8 mouse cellular contexts compared by ENCODE assay signal in genomic region chr1:136135046-136135445, GRCm38 (mm10). TPM values are rescaled to one million over a fixed set of nuclear protein-coding genes. Genes with fewer than 3 reads are reported as not detected.
DNase-seq lines count a peak whose midpoint lies in the region; ATAC-seq and TF ChIP-seq lines count a peak whose summit lies in the region.

No protein-coding gene starts in this region.

- no peak for DNase-seq in layer of hippocampus, adult 2 months (ENCODE audit: low spot score in 2 of 2)
- DNase-seq in layer of hippocampus, adult 8-10 months (ENCODE audit: low spot score in 2 of 2): no peak
- DNase-seq in embryonic facial prominence, embryonic 10.5 days (ENCODE audit: low spot score): no peak
- DNase-seq in liver, embryonic 11.5 days (ENCODE audit: low spot score): peak; percentile 66
- peak; percentile 91 to 93 for DNase-seq in natural killer cell, adult 2 months (ENCODE audit: low spot score in 2 of 2)
- DNase-seq in embryo, embryonic 11 days: no peak
- no peak for DNase-seq in retina, postnatal 1 day
- no peak for DNase-seq in cerebellum, postnatal 4 days (ENCODE audit: low spot score in 2 of 2)

- H3K4me3 ChIP-seq in layer of hippocampus, adult 2 months: no peak overlapping the region
- H3K4me3 ChIP-seq in embryonic facial prominence, embryonic 10.5 days: no peak overlapping the region
- H3K4me3 ChIP-seq in liver, embryonic 11.5 days (ENCODE audit: low read depth, low read length): no peak overlapping the region

- H3K4me2 ChIP-seq in liver, embryonic 11.5 days: peak overlapping the region; percentile 96

- 50% methylated on average over 1 of the region's 1 CpGs for WGBS in embryonic facial prominence, embryonic 10.5 days
- 16% methylated on average over 1 of the region's 1 CpGs for WGBS in liver, embryonic 11.5 days

- H3K27me3 ChIP-seq in embryonic facial prominence, embryonic 10.5 days (replicated peaks; ENCODE audit: low read depth, poor library complexity, severe bottlenecking): peaks cover 39% of the 10 kb centered on the region
- H3K27me3 ChIP-seq in liver, embryonic 11.5 days (replicated peaks; ENCODE audit: control insufficient read depth, insufficient read depth, low read length): no peaks in the 10 kb centered on the region

- ATAC-seq in liver, embryonic 11.5 days (replicated peaks; ENCODE audit: low FRiP score): peak; percentile 80

- TF ChIP-seq CTCF in layer of hippocampus, adult 2 months (conservative IDR thresholded peaks at IDR 0.05): no peak

- H3K9ac ChIP-seq in liver, embryonic 11.5 days (ENCODE audit: low read depth, low read length): peak overlapping the region; percentile 51

- H3K36me3 ChIP-seq in embryonic facial prominence, embryonic 10.5 days (replicated peaks): no peaks in the 10 kb centered on the region
- H3K36me3 ChIP-seq in liver, embryonic 11.5 days (ENCODE audit: control insufficient read depth, insufficient read depth, low read length): no peaks in the 10 kb centered on the region

- peaks cover 98% of the 10 kb centered on the region for H3K4me1 ChIP-seq in embryonic facial prominence, embryonic 10.5 days
- peaks cover 85% of the 10 kb centered on the region for H3K4me1 ChIP-seq in liver, embryonic 11.5 days (replicated peaks; ENCODE audit: control insufficient read depth, insufficient read depth, low read length)

- no peaks in the 10 kb centered on the region for H3K9me3 ChIP-seq in embryonic facial prominence, embryonic 10.5 days
- no peaks in the 10 kb centered on the region for H3K9me3 ChIP-seq in liver, embryonic 11.5 days (ENCODE audit: control insufficient read depth, low read length)

- peak overlapping the region; percentile 95; the same call in 1 of the 2 replicates for H3K27ac ChIP-seq in layer of hippocampus, adult 2 months
- H3K27ac ChIP-seq in embryonic facial prominence, embryonic 10.5 days (replicated peaks): peak overlapping the region; percentile 48; the same call in 1 of the 2 replicates
- H3K27ac ChIP-seq in liver, embryonic 11.5 days (ENCODE audit: low read depth, low read length): peak overlapping the region; percentile 84

RNA-seq across cellular contexts. Expression of gene Kif21b, which starts 3.9 kb away (rescaled TPM):
- 10 to 100 TPM; 33.9 to 36.5 TPM for total RNA-seq in layer of hippocampus, adult 2 months (2021)
- 10 to 100 TPM; 42.0 to 44.3 (median 42.9) TPM for total RNA-seq in layer of hippocampus, adult 8-10 months (2022)
- polyA plus RNA-seq in embryonic facial prominence, embryonic 10.5 days (2016; fragmentation: Nextera tagmentation; extraction: Ambion mirVana): 6.5 and 7.3 TPM in 2 replicates
- 3.6 and 4.8 TPM in 2 replicates for polyA plus RNA-seq in liver, embryonic 11.5 days (2014; fragmentation: Nextera tagmentation; extraction: Ambion mirVana)

Comparison
In these comparisons a context has a peak if more than half of its experiments do, and no peak if none do; other contexts are left out.
1. DNase-seq: peak in liver, embryonic 11.5 days (single experiment) and natural killer cell, adult 2 months (2 of 2); none in layer of hippocampus, adult 2 months (0 of 2), layer of hippocampus, adult 8-10 months (0 of 2), embryonic facial prominence, embryonic 10.5 days (single experiment), embryo, embryonic 11 days (single experiment), retina, postnatal 1 day (single experiment) and cerebellum, postnatal 4 days (0 of 2).
2. Peak in every context shown above with its lines, with median percentiles within 50 percentile points of each other: H3K27ac ChIP-seq.